Mouse (Mus musculus): ENCODE measurements at regions not wholly inside any gene's neighbourhood (a gene's known extent, or its start where the extent isn't known, plus 50 kb on each side); places are given as distances from the start of the nearest gene placed in this dataset.

GRCm38 (mm10) chr2:170280733-170281132 lies 132.8 kb upstream of the Zfp217 start:
- TF ChIP-seq POLR2A (IDR thresholded peaks at IDR 0.05; ENCODE audit: borderline replicate concordance, extremely low read depth, low read depth, low read length) (no peak), CTCF (IDR thresholded peaks at IDR 0.05; ENCODE audit: insufficient read depth, low read length) (peak; percentile 31; the same call in 1 of the 2 replicates)
- Histone ChIP-seq H3K4me1 (ENCODE audit: control insufficient read depth, insufficient read depth, low read length) (no peaks in the 10 kb centered on the region), H3K4me3 (replicated peaks; ENCODE audit: extremely low read depth, low read depth, low read length) (no peak overlapping the region)
- DNase-seq, result no peak
- 65% methylated on average over 6 of the region's 6 CpGs for WGBS

GRCm38 (mm10) chr2:170277896-170278295 lies 130.0 kb upstream of the Zfp217 start:
- DNase-seq, result no peak
- H3K4me1 ChIP-seq (ENCODE audit: control insufficient read depth, insufficient read depth, low read length), result no peaks in the 10 kb centered on the region
- H3K4me3 ChIP-seq (replicated peaks; ENCODE audit: extremely low read depth, low read depth, low read length), result no peak overlapping the region
- 29% methylated on average over 8 of the region's 8 CpGs for WGBS
- TF ChIP-seq POLR2A (IDR thresholded peaks at IDR 0.05; ENCODE audit: borderline replicate concordance, extremely low read depth, low read depth, low read length), result no peak
- TF ChIP-seq CTCF (IDR thresholded peaks at IDR 0.05; ENCODE audit: insufficient read depth, low read length), result no peak

- 83% methylated on average over 18 of the region's 18 CpGs for whole genome bisulfite sequencing
- no peaks in the 10 kb centered on the region for H3K4me1 ChIP-seq (ENCODE audit: control insufficient read depth, insufficient read depth, low read length)
- H3K4me3 ChIP-seq (replicated peaks; ENCODE audit: extremely low read depth, low read depth, low read length), result no peak overlapping the region
- TF ChIP-seq CTCF (IDR thresholded peaks at IDR 0.05; ENCODE audit: insufficient read depth, low read length), result no peak
- no peak for TF ChIP-seq POLR2A (IDR thresholded peaks at IDR 0.05; ENCODE audit: borderline replicate concordance, extremely low read depth, low read depth, low read length)
- DNase-seq, result no peak
Measured at GRCm38 (mm10) chr2:170277182-170277767, 129.4 kb upstream of the Zfp217 start.

GRCm38 (mm10) chr2:170275687-170276086 lies 127.8 kb upstream of the Zfp217 start:
- H3K4me1 ChIP-seq (ENCODE audit: control insufficient read depth, insufficient read depth, low read length), result no peaks in the 10 kb centered on the region
- TF ChIP-seq POLR2A (IDR thresholded peaks at IDR 0.05; ENCODE audit: borderline replicate concordance, extremely low read depth, low read depth, low read length) (no peak), CTCF (IDR thresholded peaks at IDR 0.05; ENCODE audit: insufficient read depth, low read length) (no peak)
- 83% methylated on average over 4 of the region's 4 CpGs for WGBS
- no peak for DNase-seq
- no peak overlapping the region for H3K4me3 ChIP-seq (replicated peaks; ENCODE audit: extremely low read depth, low read depth, low read length)

- H3K4me3 ChIP-seq (replicated peaks; ENCODE audit: extremely low read depth, low read depth, low read length), result no peak overlapping the region
- TF ChIP-seq CTCF (IDR thresholded peaks at IDR 0.05; ENCODE audit: insufficient read depth, low read length), result no peak
- TF ChIP-seq POLR2A (IDR thresholded peaks at IDR 0.05; ENCODE audit: borderline replicate concordance, extremely low read depth, low read depth, low read length), result no peak
- WGBS, result 60% methylated on average over 11 of the region's 11 CpGs
- H3K4me1 ChIP-seq (ENCODE audit: control insufficient read depth, insufficient read depth, low read length), result peaks cover 15% of the 10 kb centered on the region
- no peak for DNase-seq
Measured at GRCm38 (mm10) chr2:170269926-170270577, 122.1 kb upstream of the Zfp217 start.

- TF ChIP-seq POLR2A (IDR thresholded peaks at IDR 0.05; ENCODE audit: borderline replicate concordance, extremely low read depth, low read depth, low read length) (no peak), CTCF (IDR thresholded peaks at IDR 0.05; ENCODE audit: insufficient read depth, low read length) (no peak)
- 19% methylated on average over 8 of the region's 8 CpGs for WGBS
- no peak for DNase-seq
- H3K4me1 ChIP-seq (ENCODE audit: control insufficient read depth, insufficient read depth, low read length), result peaks cover 15% of the 10 kb centered on the region
- H3K4me3 ChIP-seq (replicated peaks; ENCODE audit: extremely low read depth, low read depth, low read length), result no peak overlapping the region
Measured at GRCm38 (mm10) chr2:170268080-170268479, 120.2 kb upstream of the Zfp217 start.

- Histone ChIP-seq H3K4me3 (replicated peaks; ENCODE audit: extremely low read depth, low read depth, low read length) (peak overlapping the region; percentile 9), H3K4me1 (ENCODE audit: control insufficient read depth, insufficient read depth, low read length) (peaks cover 15% of the 10 kb centered on the region)
- no peak for TF ChIP-seq CTCF (IDR thresholded peaks at IDR 0.05; ENCODE audit: insufficient read depth, low read length)
- TF ChIP-seq POLR2A (IDR thresholded peaks at IDR 0.05; ENCODE audit: borderline replicate concordance, extremely low read depth, low read depth, low read length), result no peak
- WGBS, result 12% methylated on average over 12 of the region's 12 CpGs
- DNase-seq, result peak; percentile 39
Measured at GRCm38 (mm10) chr2:170267152-170267551, 119.2 kb upstream of the Zfp217 start.

GRCm38 (mm10) chr2:170266407-170267101 lies 118.7 kb upstream of the Zfp217 start:
- peaks cover 15% of the 10 kb centered on the region for H3K4me1 ChIP-seq (ENCODE audit: control insufficient read depth, insufficient read depth, low read length)
- peak; percentile 41 for DNase-seq
- TF ChIP-seq CTCF (IDR thresholded peaks at IDR 0.05; ENCODE audit: insufficient read depth, low read length) (peak; percentile 49; the same call in 1 of the 2 replicates), POLR2A (IDR thresholded peaks at IDR 0.05; ENCODE audit: borderline replicate concordance, extremely low read depth, low read depth, low read length) (no peak)
- peak overlapping the region; percentile 55 for H3K4me3 ChIP-seq (replicated peaks; ENCODE audit: extremely low read depth, low read depth, low read length)
- 11% methylated on average over 16 of the region's 16 CpGs for WGBS

GRCm38 (mm10) chr2:170263594-170263993 lies 115.7 kb upstream of the Zfp217 start:
- no peak overlapping the region for H3K4me3 ChIP-seq (replicated peaks; ENCODE audit: extremely low read depth, low read depth, low read length)
- peaks cover 10% of the 10 kb centered on the region for H3K4me1 ChIP-seq (ENCODE audit: control insufficient read depth, insufficient read depth, low read length)
- no peak for TF ChIP-seq POLR2A (IDR thresholded peaks at IDR 0.05; ENCODE audit: borderline replicate concordance, extremely low read depth, low read depth, low read length)
- TF ChIP-seq CTCF (IDR thresholded peaks at IDR 0.05; ENCODE audit: insufficient read depth, low read length), result no peak
- WGBS, result 68% methylated on average over 4 of the region's 4 CpGs
- no peak for DNase-seq
